Comparison of ENCODE assay signal across 9 mouse cellular contexts in genomic region chr1:135811016-135811646, GRCm38 (mm10). TPM values are rescaled to one million over a fixed set of nuclear protein-coding genes. Genes with fewer than 3 reads are reported as not detected.
DNase-seq lines count a peak whose midpoint lies in the region; ATAC-seq lines count a peak whose summit lies in the region.
"Had no signal": no experiment of that assay in that cellular context is flagged by ENCODE, and none has a peak within 500 bp of the region (broad histone marks: within the 10 kb centered on the region; RNA-seq: fewer than 3 reads in every experiment).

No protein-coding gene starts in this region.

- 37% methylated on average over 7 of the region's 7 CpGs for WGBS in hindbrain, embryonic 11.5 days

- H3K27me3 ChIP-seq in hindbrain, embryonic 11.5 days (ENCODE audit: control insufficient read depth, insufficient read depth, low read length), result no peaks in the 10 kb centered on the region

- H3K27ac ChIP-seq in hindbrain, embryonic 11.5 days (ENCODE audit: low read depth, low read length), result no peak overlapping the region
- H3K27ac ChIP-seq: limb, embryonic 12.5 days had no signal

- no peak overlapping the region for H3K4me3 ChIP-seq in hindbrain, embryonic 11.5 days (ENCODE audit: low read depth, low read length)
- H3K4me3 ChIP-seq: limb, embryonic 12.5 days had no signal

- H3K4me1 ChIP-seq in hindbrain, embryonic 11.5 days (replicated peaks; ENCODE audit: control insufficient read depth, insufficient read depth, low read length), result no peaks in the 10 kb centered on the region

- peak; percentile 70 for DNase-seq in MEL-GATA-1-ER (ENCODE audit: extremely low read depth, low read depth)
- peak; percentile 34 for DNase-seq in cerebellum, adult 11-12 months
- peak; percentile 34 to 77 for DNase-seq in frontal cortex, postnatal 14 days (ENCODE audit: low spot score in 2 of 2)
- peak; percentile 93 for DNase-seq in hindbrain, embryonic 11.5 days (ENCODE audit: low spot score)
- peak; percentile 65 for DNase-seq in layer of hippocampus, adult 9-11 months
- peak; percentile 62 to 81 for DNase-seq in right cerebral cortex, postnatal 10 days (ENCODE audit: low spot score in 2 of 2)
- peak; percentile 88 for DNase-seq in urinary bladder, postnatal 25 days (ENCODE audit: low spot score)

- H3K36me3 ChIP-seq in hindbrain, embryonic 11.5 days (ENCODE audit: control insufficient read depth, insufficient read depth, low read length), result no peaks in the 10 kb centered on the region
- H3K36me3 ChIP-seq: limb, embryonic 12.5 days had no signal

- no peak for ATAC-seq in hindbrain, embryonic 11.5 days (ENCODE audit: low FRiP score)
- ATAC-seq in megakaryocyte, adult 5-6 weeks (ENCODE audit: poor library complexity, severe bottlenecking), result peak; percentile 90

- H3K9me3 ChIP-seq in hindbrain, embryonic 11.5 days (ENCODE audit: control insufficient read depth, low read length), result no peaks in the 10 kb centered on the region
- H3K9me3 ChIP-seq: limb, embryonic 12.5 days had no signal

- no peak overlapping the region for H3K9ac ChIP-seq in hindbrain, embryonic 11.5 days (ENCODE audit: low read depth, low read length)
- H3K9ac ChIP-seq: limb, embryonic 12.5 days had no signal

- no peak overlapping the region for H3K4me2 ChIP-seq in hindbrain, embryonic 11.5 days (replicated peaks; ENCODE audit: low read depth, low read length)
- H3K4me2 ChIP-seq: limb, embryonic 12.5 days had no signal

RNA-seq across cellular contexts. Expression of gene Lad1, which starts 7.3 kb away (rescaled TPM):
- polyA plus RNA-seq in hindbrain, embryonic 11.5 days (2014; fragmentation: Nextera tagmentation; extraction: Ambion mirVana), result 0.96 and 1.3 TPM in 2 replicates
- total RNA-seq in megakaryocyte, adult 5-6 weeks (2015), result not detected in 2 replicates
- not detected in 2 replicates for total RNA-seq in megakaryocyte, adult 5-6 weeks (2017)

RNA-seq across cellular contexts. Expression of gene Tnnt2, which starts 25.0 kb away (rescaled TPM):
- polyA plus RNA-seq in hindbrain, embryonic 11.5 days (2014; fragmentation: Nextera tagmentation; extraction: Ambion mirVana), result 2.0 and 3.3 TPM in 2 replicates
- not detected in 2 replicates for total RNA-seq in megakaryocyte, adult 5-6 weeks (2015)
- not detected in 2 replicates for total RNA-seq in megakaryocyte, adult 5-6 weeks (2017)

RNA-seq across cellular contexts. Expression of gene Tnni1, which starts 31.9 kb away (rescaled TPM):
- 6.0 and 11.3 TPM in 2 replicates for polyA plus RNA-seq in hindbrain, embryonic 11.5 days (2014; fragmentation: Nextera tagmentation; extraction: Ambion mirVana)
- 0.36 and 0.45 TPM in 2 replicates for total RNA-seq in megakaryocyte, adult 5-6 weeks (2015)
- total RNA-seq in megakaryocyte, adult 5-6 weeks (2017), result not detected in 2 replicates

RNA-seq across cellular contexts. Expression of gene Phlda3, which starts 45.2 kb away (rescaled TPM):
- 18.2 and 18.6 TPM in 2 replicates for polyA plus RNA-seq in hindbrain, embryonic 11.5 days (2014; fragmentation: Nextera tagmentation; extraction: Ambion mirVana)
- 0.75 TPM in 1 of 2 replicates, not detected in the other for total RNA-seq in megakaryocyte, adult 5-6 weeks (2015)
- 0.22 and 1.2 TPM in 2 replicates for total RNA-seq in megakaryocyte, adult 5-6 weeks (2017)

Comparison
In these comparisons a context has a peak if more than half of its experiments do, and no peak if none do; other contexts are left out.
1. DNase-seq: peak in every context shown above with its lines; median percentile 93 in hindbrain, embryonic 11.5 days; 88 in urinary bladder, postnatal 25 days; 72 in right cerebral cortex, postnatal 10 days; 70 in MEL-GATA-1-ER; 65 in layer of hippocampus, adult 9-11 months; 56 in frontal cortex, postnatal 14 days; 34 in cerebellum, adult 11-12 months.